ENCODE assay signal across 8 mouse cellular contexts in genomic region chr6:97250966-97251365, GRCm38 (mm10). TPM values are rescaled to one million over a fixed set of nuclear protein-coding genes. Genes with fewer than 3 reads are reported as not detected.
DNase-seq lines count a peak whose midpoint lies in the region; ATAC-seq and TF ChIP-seq lines count a peak whose summit lies in the region.

No protein-coding gene starts in this region.

- peak; percentile 86 for TF ChIP-seq CTCF in Patski (IDR thresholded peaks at IDR 0.05)

- no peak overlapping the region for H3K27ac ChIP-seq in heart, embryonic 11.5 days (ENCODE audit: low read depth, low read length)

- in situ Hi-C loops in Patski (cut with MboI; ENCODE audit: low pct_unique_long_range_greater_than_20kb): loop anchor here (5.0 kb wide), 1 partner anchor 166 kb away; no protein-coding TSS in a partner anchor

- H3K4me2 ChIP-seq in heart, embryonic 11.5 days: peak overlapping the region; percentile 53

- H3K4me3 ChIP-seq in heart, embryonic 11.5 days (ENCODE audit: low read depth, low read length): 0 out of 2 replicates have a peak overlapping the region, but pooled peaks have one; percentile 12

- DNase-seq in left cerebral cortex, adult 18-20 months (ENCODE audit: low spot score in 2 of 2): peak; percentile 59 to 62
- DNase-seq in left cerebral cortex, adult 11 months (ENCODE audit: low spot score): no peak
- no peak for DNase-seq in Patski (ENCODE audit: low read depth, low spot score)
- DNase-seq in cerebellum, postnatal 36 days: peak; percentile 29 to 47
- DNase-seq in layer of hippocampus, adult 8-10 months (ENCODE audit: low spot score in 2 of 2): peak; percentile 36 to 62
- peak; percentile 43 for DNase-seq in telencephalon, adult 2 months (ENCODE audit: low read depth, low spot score)

- CTCF ChIA-PET in Patski (lab: Charles Lee): interaction anchor here (0.8 to 3.6 kb wide), 22 partner anchors 9 to 281 kb away, joined by 3 to 21 read pairs (median 5); partner anchors contain the start of genes Arl6ip5 and Uba3

- 35% methylated on average over 6 of the region's 6 CpGs for WGBS in heart, embryonic 11.5 days (ENCODE audit: insufficient replicate concordance)

- no peaks in the 10 kb centered on the region for H3K36me3 ChIP-seq in heart, embryonic 11.5 days (ENCODE audit: control insufficient read depth, insufficient read depth, low read length)

- ATAC-seq in Patski: peak; percentile 51
- ATAC-seq in heart, embryonic 11.5 days (replicated peaks; ENCODE audit: insufficient number of reproducible peaks, low FRiP score, low TSS enrichment): no peak
- ATAC-seq in megakaryocyte progenitor cell, adult 5-6 weeks (replicated peaks; ENCODE audit: poor library complexity): peak; percentile 93

- H3K9ac ChIP-seq in heart, embryonic 11.5 days (ENCODE audit: low read depth, low read length): peak overlapping the region; percentile 24; the same call in 1 of the 2 replicates

- no peaks in the 10 kb centered on the region for H3K27me3 ChIP-seq in Patski
- H3K27me3 ChIP-seq in heart, embryonic 11.5 days (ENCODE audit: control insufficient read depth, insufficient read depth, low read length): no peaks in the 10 kb centered on the region

- POLR2A ChIA-PET in Patski (lab: Charles Lee): interaction anchor here (0.6 kb wide), 1 partner anchor 88 kb away, joined by 5 read pairs; no protein-coding TSS in a partner anchor

- H3K4me1 ChIP-seq in heart, embryonic 11.5 days (ENCODE audit: control insufficient read depth, insufficient read depth, low read length): no peaks in the 10 kb centered on the region

- H3K9me3 ChIP-seq in heart, embryonic 11.5 days (replicated peaks; ENCODE audit: control insufficient read depth, low read length): no peaks in the 10 kb centered on the region

RNA-seq across cellular contexts. Expression of gene Lmod3, which starts 1.6 kb away (rescaled TPM):
- total RNA-seq in left cerebral cortex, adult 18-20 months (2021): not detected
- polyA plus RNA-seq in Patski (2021): not detected
- 19.0 and 19.3 TPM in 2 replicates for polyA plus RNA-seq in heart, embryonic 11.5 days (2014; fragmentation: Nextera tagmentation; extraction: Ambion mirVana)
- total RNA-seq in layer of hippocampus, adult 8-10 months (2022): under 1 TPM in 1 of 4 experiments, not detected in 3; 0.16 TPM
- not detected in 2 replicates for total RNA-seq in megakaryocyte progenitor cell, adult 5-6 weeks (2015)
- total RNA-seq in megakaryocyte progenitor cell, adult 5-6 weeks (2017): not detected in 2 replicates

RNA-seq across cellular contexts. Expression of gene Arl6ip5, which starts 40.5 kb away (rescaled TPM):
- total RNA-seq in left cerebral cortex, adult 18-20 months (2021): 100 to 1,000 TPM; 205 to 217 TPM
- polyA plus RNA-seq in Patski (2021): 165 TPM
- polyA plus RNA-seq in heart, embryonic 11.5 days (2014; fragmentation: Nextera tagmentation; extraction: Ambion mirVana): 48.9 and 61.6 TPM in 2 replicates
- 100 to 1,000 TPM; 158 to 182 (median 170) TPM for total RNA-seq in layer of hippocampus, adult 8-10 months (2022)
- 55.4 and 57.6 TPM in 2 replicates for total RNA-seq in megakaryocyte progenitor cell, adult 5-6 weeks (2015)
- 54.3 and 55.8 TPM in 2 replicates for total RNA-seq in megakaryocyte progenitor cell, adult 5-6 weeks (2017)

RNA-seq across cellular contexts. Expression of gene Uba3, which starts 45.5 kb away (rescaled TPM):
- 10 to 100 TPM; 70.9 to 74.3 TPM for total RNA-seq in left cerebral cortex, adult 18-20 months (2021)
- 118 TPM for polyA plus RNA-seq in Patski (2021)
- 90.7 and 93.9 TPM in 2 replicates for polyA plus RNA-seq in heart, embryonic 11.5 days (2014; fragmentation: Nextera tagmentation; extraction: Ambion mirVana)
- 10 to 100 TPM; 68.2 to 76.3 (median 70.4) TPM for total RNA-seq in layer of hippocampus, adult 8-10 months (2022)
- 51.9 and 54.4 TPM in 2 replicates for total RNA-seq in megakaryocyte progenitor cell, adult 5-6 weeks (2015)
- 57.9 and 62.8 TPM in 2 replicates for total RNA-seq in megakaryocyte progenitor cell, adult 5-6 weeks (2017)

Comparison
In these comparisons a context has a peak if more than half of its experiments do, and no peak if none do; other contexts are left out.
1. DNase-seq: peak in left cerebral cortex, adult 18-20 months (2 of 2), cerebellum, postnatal 36 days (2 of 2), layer of hippocampus, adult 8-10 months (2 of 2) and telencephalon, adult 2 months (single experiment); none in left cerebral cortex, adult 11 months (single experiment) and Patski (single experiment).